Mouse (Mus musculus) hindbrain, embryonic 12.5 days (tissue): ENCODE data around the gene Dynlt1a. TPM values are rescaled to one million over a fixed set of nuclear protein-coding genes. Genes with fewer than 3 reads are reported as not detected.
"Not testable (repeated sequence)": the region's sequence is repeated elsewhere in the genome, so short reads cannot be mapped to it uniquely, and the experiment has no call there.

Experiments used
- ATAC-seq: fragments of 200-750 bp; cut with Nextera tagmentation; 2 replicates; pipeline ENCODE4 v1.8.0; 2017; ENCODE audit warnings: moderate TSS enrichment; ENCODE audit not compliant: low FRiP score
- H3K27ac ChIP-seq: fragments of 300-500 bp; sonication (generic); 2 replicates; pipeline ENCODE4 v1.5.1; 2016; ENCODE audit warnings: mild to moderate bottlenecking
- H3K27me3 ChIP-seq: fragments of 300-500 bp; sonication (generic); 2 replicates; pipeline ENCODE4 v1.6.1; 2016; ENCODE audit warnings: mild to moderate bottlenecking
- H3K36me3 ChIP-seq: fragments of 300-500 bp; sonication (generic); 2 replicates; pipeline ENCODE4 v1.6.1; 2016; ENCODE audit warnings: mild to moderate bottlenecking
- H3K4me1 ChIP-seq: fragments of 300-500 bp; sonication (generic); 2 replicates; pipeline ENCODE4 v1.6.1; 2016
- H3K4me2 ChIP-seq: fragments of 300-500 bp; sonication (generic); replicated peaks from 2 replicates; pipeline ENCODE4 v1.6.1; 2016; ENCODE audit warnings: mild to moderate bottlenecking
- H3K4me3 ChIP-seq: fragments of 300-500 bp; sonication (generic); 2 replicates; pipeline ENCODE4 v1.5.1; 2016; ENCODE audit warnings: mild to moderate bottlenecking
- H3K9ac ChIP-seq: fragments of 300-500 bp; sonication (generic); 2 replicates; pipeline ENCODE4 v1.6.1; 2016; ENCODE audit warnings: mild to moderate bottlenecking, moderate library complexity
- H3K9me3 ChIP-seq: fragments of 300-500 bp; sonication (generic); replicated peaks from 2 replicates; pipeline ENCODE4 v1.6.1; 2016; ENCODE audit warnings: mild to moderate bottlenecking
- WGBS: fragments of 180-500 bp; shearing (Covaris S2); methylation state at CpG from one replicate; pipeline ENCODE4 v1.1.7; 2016; 5-methylcytosine and 5-hydroxymethylcytosine counted together
- polyA plus RNA-seq: library from polyadenylated mRNA; unstranded; fragments of >200 nt; fragmentation: Nextera tagmentation; extraction: Ambion mirVana; gene quantifications from 2 replicates; pipeline ENCODE4 v1.2.1, GENCODE M21; 2016

Gene Dynlt1a
- polyA plus RNA-seq = 35.5 and 39.7 TPM in 2 replicates

GRCm38 (mm10) chr17:6317339-6317985, at the start of gene Dynlt1a:
Gene Dynlt1a (minus strand): TSS chr17:6317500.
- Histone ChIP-seq H3K9ac (peak within 1 kb of the TSS; percentile 59), H3K4me2 (peak within 1 kb of the TSS; percentile 56), H3K4me3 (peak within 1 kb of the TSS; percentile 42), H3K27ac (0 out of 2 replicates have a peak within 1 kb of the TSS, but pooled peaks have one; percentile 52)
- H3K27me3 ChIP-seq, H3K36me3 ChIP-seq, H3K9me3 ChIP-seq, H3K4me1 ChIP-seq: not testable (repeated sequence)
- ATAC-seq = peak; percentile 92
- 9% methylated on average over 23 of the region's 23 CpGs for WGBS

- H3K4me2 ChIP-seq, ATAC-seq, H3K27ac ChIP-seq, H3K9ac ChIP-seq, H3K4me3 ChIP-seq, H3K4me1 ChIP-seq, H3K9me3 ChIP-seq, H3K36me3 ChIP-seq, H3K27me3 ChIP-seq: not testable (repeated sequence)
- 87% methylated on average over 10 of the region's 10 CpGs for WGBS
These were observed 38.0 kb upstream of the Dynlt1a start for GRCm38 (mm10) chr17:6355256-6355655.

- peak; percentile 35; the same call in 1 of the 2 replicates for ATAC-seq
- not testable (repeated sequence) for H3K27ac ChIP-seq, H3K9ac ChIP-seq, H3K36me3 ChIP-seq, H3K4me2 ChIP-seq, H3K4me1 ChIP-seq, H3K4me3 ChIP-seq, H3K9me3 ChIP-seq, H3K27me3 ChIP-seq
- WGBS = 100% methylated on average over 1 of the region's 12 CpGs
These were observed 25.4 kb upstream of the Dynlt1a start for GRCm38 (mm10) chr17:6342606-6343294.

- not testable (repeated sequence) for H3K27ac ChIP-seq
- 85% methylated on average over 4 of the region's 4 CpGs for WGBS
These were observed 11.7 kb upstream of the Dynlt1a start for GRCm38 (mm10) chr17:6328997-6329396.

GRCm38 (mm10) chr17:6327554-6327953, 10.3 kb upstream of the Dynlt1a start:
- not testable (repeated sequence) for H3K36me3 ChIP-seq, H3K4me2 ChIP-seq, H3K9me3 ChIP-seq, ATAC-seq, H3K9ac ChIP-seq, H3K27me3 ChIP-seq, H3K27ac ChIP-seq, H3K4me3 ChIP-seq, H3K4me1 ChIP-seq
- 94% methylated on average over 7 of the region's 7 CpGs for WGBS

More at GRCm38 (mm10) chr17:6328997-6329396, 11.7 kb upstream of the Dynlt1a start:
- ATAC-seq, H3K4me2 ChIP-seq, H3K9me3 ChIP-seq, H3K27me3 ChIP-seq, H3K9ac ChIP-seq, H3K36me3 ChIP-seq, H3K4me1 ChIP-seq, H3K4me3 ChIP-seq: not testable (repeated sequence)

GRCm38 (mm10) chr17:6325543-6325942, 8.2 kb upstream of the Dynlt1a start:
- WGBS = 67% methylated on average over 6 of the region's 6 CpGs
- H3K27me3 ChIP-seq, H3K9me3 ChIP-seq, H3K4me3 ChIP-seq, H3K36me3 ChIP-seq, H3K27ac ChIP-seq, H3K4me1 ChIP-seq, H3K4me2 ChIP-seq, ATAC-seq, H3K9ac ChIP-seq: not testable (repeated sequence)

- not testable (repeated sequence) for H3K4me3 ChIP-seq, H3K4me2 ChIP-seq, H3K27ac ChIP-seq, H3K36me3 ChIP-seq, H3K9ac ChIP-seq, ATAC-seq, H3K9me3 ChIP-seq, H3K4me1 ChIP-seq, H3K27me3 ChIP-seq
- 63% methylated on average over 10 of the region's 10 CpGs for WGBS
These were observed 7.7 kb upstream of the Dynlt1a start for GRCm38 (mm10) chr17:6325021-6325420.

GRCm38 (mm10) chr17:6321778-6322101, 4.4 kb upstream of the Dynlt1a start:
- not testable (repeated sequence) for H3K4me3 ChIP-seq, H3K36me3 ChIP-seq, H3K27ac ChIP-seq, H3K27me3 ChIP-seq, H3K4me1 ChIP-seq, H3K9me3 ChIP-seq, H3K4me2 ChIP-seq, ATAC-seq, H3K9ac ChIP-seq
- no CpG with 5 or more reads among the region's 10 CpGs for WGBS

- WGBS = 3% methylated on average over 6 of the region's 60 CpGs
- Histone ChIP-seq H3K4me3 (peak overlapping the region; percentile 12; the same call in 1 of the 2 replicates), H3K4me2 (peak overlapping the region; percentile 26)
- not testable (repeated sequence) for H3K9ac ChIP-seq, H3K9me3 ChIP-seq, H3K27ac ChIP-seq, H3K36me3 ChIP-seq, H3K4me1 ChIP-seq, H3K27me3 ChIP-seq
- ATAC-seq = peak; percentile 42
These were observed 3.9 kb upstream of the Dynlt1a start for GRCm38 (mm10) chr17:6321081-6321777.

- not testable (repeated sequence) for H3K27me3 ChIP-seq, H3K36me3 ChIP-seq, H3K9me3 ChIP-seq, H3K4me1 ChIP-seq
- 4% methylated on average over 38 of the region's 38 CpGs for WGBS
- ATAC-seq = peak; percentile 63
- Histone ChIP-seq H3K27ac (0 out of 2 replicates have a peak overlapping the region, but pooled peaks have one; percentile 52), H3K4me2 (peak overlapping the region; percentile 56), H3K4me3 (peak overlapping the region; percentile 42), H3K9ac (peak overlapping the region; percentile 59)
These were observed 747 bp downstream of the Dynlt1a start for GRCm38 (mm10) chr17:6316379-6317126.

GRCm38 (mm10) chr17:6315706-6316105, 1.6 kb downstream of the Dynlt1a start:
- H3K27ac ChIP-seq, ATAC-seq, H3K27me3 ChIP-seq, H3K36me3 ChIP-seq, H3K4me3 ChIP-seq, H3K9ac ChIP-seq, H3K4me1 ChIP-seq, H3K9me3 ChIP-seq, H3K4me2 ChIP-seq: not testable (repeated sequence)
- 61% methylated on average over 4 of the region's 4 CpGs for WGBS

- not testable (repeated sequence) for ATAC-seq, H3K27me3 ChIP-seq, H3K9me3 ChIP-seq, H3K4me1 ChIP-seq, H3K4me2 ChIP-seq, H3K27ac ChIP-seq, H3K4me3 ChIP-seq, H3K36me3 ChIP-seq, H3K9ac ChIP-seq
- WGBS = 79% methylated on average over 2 of the region's 3 CpGs
These were observed 2.8 kb downstream of the Dynlt1a start for GRCm38 (mm10) chr17:6314493-6314892.
